Mouse (Mus musculus) natural killer cell, adult 2 months (primary cell): ENCODE results near the gene Catsperd.
"Not testable (repeated sequence)": the region's sequence is repeated elsewhere in the genome, so short reads cannot be mapped to it uniquely, and the experiment has no call there.

Experiments used
- DNase-seq, 2 experiments: peaks; one replicate each; pipeline ENCODE4 v3.0.0; 2022; ENCODE audit warnings: low spot score in 2 of 2

Gene Catsperd

DNA sequence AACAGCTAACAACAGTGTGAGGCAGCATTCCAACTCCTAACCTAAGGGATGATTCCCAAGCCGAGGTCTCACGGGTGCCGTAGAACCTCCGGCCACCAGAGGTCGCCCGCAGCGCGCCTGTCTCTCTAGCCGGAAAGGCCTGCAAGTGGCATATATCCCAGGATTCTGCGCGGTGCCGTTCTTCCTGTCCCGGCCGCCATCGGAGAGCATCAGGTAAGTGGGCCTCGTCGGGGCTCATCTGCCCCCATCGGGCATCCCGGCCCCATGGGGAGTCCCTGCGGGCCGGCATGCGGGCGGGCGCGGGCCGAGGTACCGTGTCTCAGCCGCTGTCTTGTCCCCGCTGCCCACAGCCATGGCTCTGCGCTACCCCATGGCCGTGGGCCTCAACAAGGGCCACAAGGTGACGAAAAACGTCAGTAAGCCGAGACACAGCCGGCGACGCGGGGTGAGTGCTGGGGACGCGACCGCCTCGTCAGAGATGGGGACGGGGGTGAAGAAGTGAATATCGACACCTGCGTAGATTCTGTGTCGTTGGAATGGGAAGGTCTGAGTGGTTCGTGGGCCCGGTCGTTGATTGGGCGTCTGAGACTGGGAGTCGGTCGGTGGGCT lies 14.6 kb upstream of the Catsperd start, which contains the start of gene Rpl36:
TSS of gene Rpl36 (plus strand) at position 181 of the 609 bp plus-strand sequence.
- DNase-seq, result peak; percentile 87 to 91

- DNase-seq, result not testable (repeated sequence)
Measured at GRCm38 (mm10) chr17:56613893-56614292, 14.1 kb upstream of the Catsperd start.

DNA sequence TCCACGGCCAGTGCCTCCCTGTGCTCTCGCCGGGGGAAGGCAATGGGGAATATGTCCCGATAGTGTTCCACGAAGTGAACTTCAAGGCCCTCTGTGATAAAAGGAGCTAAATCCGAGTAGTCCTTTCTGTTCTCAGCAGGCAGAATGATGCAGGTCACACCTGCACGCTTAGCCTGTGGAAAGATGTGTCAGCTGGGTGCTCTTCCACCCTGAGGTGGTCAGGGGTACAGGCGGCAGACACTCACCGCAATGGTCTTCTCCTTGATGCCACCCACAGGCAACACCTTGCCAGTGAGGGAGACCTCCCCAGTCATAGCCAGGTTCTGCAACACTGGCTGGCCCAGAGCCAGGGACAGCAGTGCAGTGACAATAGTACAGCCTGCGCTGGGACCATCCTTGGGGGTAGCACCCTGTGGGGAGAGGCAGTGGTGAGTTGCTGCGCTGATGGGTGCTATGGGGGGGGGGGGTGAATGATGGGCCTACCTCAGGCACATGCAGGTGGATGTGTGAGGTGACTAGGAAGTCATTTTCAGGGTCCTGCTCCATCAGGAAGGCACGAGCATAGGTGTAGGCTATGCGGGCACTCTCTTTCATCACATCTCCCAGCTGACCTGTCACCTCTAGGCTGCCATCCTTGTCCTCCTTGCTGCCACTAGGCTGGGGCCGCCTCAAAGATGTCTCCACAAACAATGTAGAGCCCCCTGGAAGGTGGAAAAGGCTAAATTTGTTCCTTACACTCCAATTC lies 13.4 kb upstream of the Catsperd start:
- no peak for DNase-seq

DNA sequence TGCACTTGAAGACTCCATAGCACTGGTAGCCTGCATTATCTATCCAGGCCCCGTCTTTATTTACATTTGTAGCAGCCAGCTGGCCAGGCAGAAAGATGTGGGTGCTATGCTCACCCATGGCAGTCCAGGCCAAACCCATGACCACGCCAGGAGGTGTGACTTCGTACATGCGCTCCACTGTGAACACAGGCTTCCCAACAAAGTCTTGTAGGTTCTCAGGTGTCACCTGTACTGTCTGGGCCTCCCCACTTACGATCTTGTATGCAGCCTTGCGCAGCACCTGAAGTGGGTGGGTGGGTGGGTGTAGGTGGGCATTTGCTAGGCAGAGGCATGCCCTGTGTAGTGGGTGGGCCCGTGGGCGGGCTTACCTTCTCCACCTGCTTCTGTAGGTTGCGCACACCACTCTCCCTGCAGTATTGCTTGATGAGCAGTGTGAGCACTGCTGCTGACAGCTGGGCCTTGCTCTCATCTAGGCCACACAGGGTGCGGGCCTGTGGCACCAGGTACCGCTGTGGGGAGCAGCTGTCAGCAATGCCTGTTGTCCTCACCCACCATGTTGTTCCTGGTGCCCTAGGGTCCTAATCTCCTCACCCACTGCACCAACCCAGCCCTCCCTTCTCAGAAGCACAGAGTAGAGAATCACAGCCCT lies 12.7 kb upstream of the Catsperd start:
- DNase-seq, result no peak

GRCm38 (mm10) chr17:56615792-56616191 lies 12.2 kb upstream of the Catsperd start:
- no peak for DNase-seq

DNA sequence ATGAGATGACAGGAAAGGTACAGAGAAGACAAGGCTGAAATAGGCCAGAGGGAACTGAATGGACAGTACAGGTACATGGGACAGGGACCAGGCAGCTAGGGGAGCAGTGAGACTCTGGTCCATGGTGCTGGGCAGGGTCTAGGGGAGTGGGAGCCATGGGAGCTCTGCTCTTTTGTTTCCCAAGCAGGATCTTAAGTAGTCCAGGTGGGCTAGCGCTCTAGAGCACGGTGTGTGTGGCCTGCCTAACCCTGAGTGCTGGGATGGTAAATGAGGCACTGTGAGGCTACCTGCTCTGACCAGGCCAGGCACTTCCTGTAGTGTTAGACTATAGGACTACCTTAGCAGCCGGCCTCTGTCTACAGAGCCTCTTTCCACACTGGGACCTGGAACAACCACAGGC lies 11.2 kb upstream of the Catsperd start:
- DNase-seq, result no peak

DNA sequence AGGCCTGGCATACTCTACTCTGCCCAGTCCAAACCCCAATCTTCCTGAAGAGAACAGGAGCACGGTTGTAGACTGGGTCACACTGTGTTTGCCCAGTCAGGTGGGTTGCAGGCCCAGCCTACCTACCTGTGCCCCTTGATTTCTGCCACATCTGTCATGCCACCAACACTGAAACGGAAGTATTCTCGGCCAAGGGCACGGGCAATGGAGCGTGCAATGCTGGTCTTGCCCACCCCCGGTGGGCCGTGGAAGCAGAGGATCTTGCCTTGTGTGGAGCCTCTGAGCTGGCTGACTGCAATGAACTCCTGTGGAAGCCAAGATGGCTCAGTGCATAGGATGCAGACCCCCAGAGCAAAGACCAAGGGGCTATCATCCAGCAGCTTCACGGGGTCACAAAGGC lies 10.3 kb upstream of the Catsperd start:
- no peak for DNase-seq

DNA sequence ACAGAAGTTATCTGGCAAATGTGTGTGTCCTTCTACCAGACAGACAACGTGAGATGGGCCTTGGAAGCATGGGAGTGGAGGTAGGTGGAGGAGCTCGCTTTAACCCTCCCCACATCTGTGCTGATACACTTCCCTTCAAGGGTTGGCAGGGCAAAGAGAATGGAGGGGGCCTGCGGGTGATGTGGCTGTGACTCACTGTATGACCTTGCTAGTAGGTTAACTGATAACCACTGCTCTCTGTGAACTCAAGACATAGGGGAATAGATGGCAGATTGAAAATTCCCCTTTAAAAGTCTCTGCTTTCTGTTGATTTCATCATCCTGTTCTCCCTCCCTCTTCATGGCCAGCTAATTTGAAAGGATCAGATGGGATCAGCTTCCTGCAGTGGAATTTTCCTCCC lies 2.4 kb upstream of the Catsperd start:
- no peak for DNase-seq

- no peak for DNase-seq
Measured at GRCm38 (mm10) chr17:56626260-56626659, 1.7 kb upstream of the Catsperd start.

GRCm38 (mm10) chr17:56626754-56627470 lies 1.0 kb upstream of the Catsperd start, which contains the start of gene Lonp1:
TSS of gene Lonp1 (minus strand) at chr17:56626887.
- peak; percentile 94 to 97 for DNase-seq

DNA sequence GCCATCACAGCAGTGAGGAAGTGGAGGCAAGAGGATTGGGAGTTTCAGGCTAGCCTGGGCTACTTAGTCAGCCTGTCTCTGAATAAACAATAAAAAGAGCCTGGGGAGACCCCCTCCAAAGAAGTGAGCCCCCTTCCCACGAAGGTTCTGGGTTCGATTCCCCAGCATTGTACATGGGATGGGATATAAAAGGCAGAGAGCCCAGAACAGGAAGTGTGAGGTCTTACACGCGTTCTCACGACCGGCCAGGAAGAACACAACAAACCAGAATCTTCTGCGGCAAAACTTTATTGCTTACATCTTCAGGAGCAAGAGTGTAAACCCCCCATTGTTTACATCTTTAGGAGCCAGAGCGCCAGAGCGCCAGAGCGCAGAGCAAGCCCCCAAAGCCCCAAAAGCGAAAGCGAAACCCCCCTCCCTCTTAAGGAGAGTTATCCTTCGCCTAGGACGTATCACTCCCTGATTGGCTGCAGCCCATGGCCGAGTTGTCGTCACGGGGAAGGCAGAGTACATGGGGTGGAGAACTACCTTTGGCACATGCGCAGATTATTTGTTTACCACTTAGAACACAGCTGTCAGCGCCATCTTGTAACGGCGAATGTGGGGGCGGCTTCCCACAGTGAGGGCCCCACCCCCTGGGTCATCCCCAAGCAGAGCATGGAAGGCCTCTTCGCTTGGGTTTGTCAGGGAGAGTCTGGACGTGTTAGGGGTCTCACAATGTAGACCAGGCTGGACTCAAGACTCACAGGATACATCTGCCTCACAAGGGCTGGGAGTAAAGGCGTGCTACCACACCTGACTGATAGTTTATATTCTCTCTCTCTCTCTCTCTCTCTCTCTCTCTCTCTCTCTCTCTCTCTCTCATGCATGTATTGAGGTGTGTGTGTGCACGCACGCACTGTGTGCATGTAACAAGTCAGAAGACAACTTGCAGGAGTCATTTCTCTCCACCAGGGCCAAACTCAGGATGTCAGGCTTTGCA lies 2.1 kb downstream of the Catsperd start:
- DNase-seq, result not testable (repeated sequence)

DNA sequence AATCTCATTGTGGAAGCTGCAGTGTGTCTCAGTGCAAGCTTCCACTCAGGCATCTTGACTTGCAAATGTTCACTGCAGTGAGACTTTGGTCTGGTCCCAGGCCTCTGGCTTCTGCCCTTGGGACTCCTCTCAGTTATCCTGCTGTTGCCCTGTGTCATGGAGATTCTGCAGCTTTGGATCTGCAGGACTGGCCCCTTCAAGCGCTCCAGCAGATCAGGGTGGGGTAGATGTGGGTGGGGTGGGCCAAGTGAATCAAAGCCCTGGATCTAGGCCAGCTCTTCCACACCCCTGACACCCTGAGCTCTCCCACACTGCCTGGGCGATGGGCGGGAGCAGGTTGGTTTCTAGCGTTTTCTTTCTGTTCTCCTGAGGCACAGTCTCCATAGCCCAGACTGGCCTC lies 3.9 kb downstream of the Catsperd start:
- no peak for DNase-seq

DNA sequence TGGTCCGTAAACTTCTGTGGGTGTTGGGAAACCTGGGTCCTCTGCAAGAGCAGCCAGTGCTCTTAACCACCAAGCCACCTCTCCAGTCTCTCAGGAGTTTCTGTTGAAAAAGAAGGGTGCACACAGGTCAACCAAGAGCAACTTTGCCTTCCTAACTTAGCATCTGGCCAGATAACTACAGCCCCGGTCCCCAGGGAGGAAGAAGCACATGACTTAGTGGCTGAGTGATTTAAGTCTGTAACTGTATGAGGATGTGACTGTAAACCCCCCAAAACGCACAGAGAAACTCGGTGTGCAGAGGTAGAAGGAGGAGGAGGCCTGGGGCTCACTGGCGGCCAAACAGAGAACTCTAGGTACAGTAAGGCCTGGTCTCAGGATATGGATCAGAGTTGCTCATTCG lies 6.1 kb downstream of the Catsperd start:
- peak in 1 of 2 experiments; percentile 64 for DNase-seq

DNA sequence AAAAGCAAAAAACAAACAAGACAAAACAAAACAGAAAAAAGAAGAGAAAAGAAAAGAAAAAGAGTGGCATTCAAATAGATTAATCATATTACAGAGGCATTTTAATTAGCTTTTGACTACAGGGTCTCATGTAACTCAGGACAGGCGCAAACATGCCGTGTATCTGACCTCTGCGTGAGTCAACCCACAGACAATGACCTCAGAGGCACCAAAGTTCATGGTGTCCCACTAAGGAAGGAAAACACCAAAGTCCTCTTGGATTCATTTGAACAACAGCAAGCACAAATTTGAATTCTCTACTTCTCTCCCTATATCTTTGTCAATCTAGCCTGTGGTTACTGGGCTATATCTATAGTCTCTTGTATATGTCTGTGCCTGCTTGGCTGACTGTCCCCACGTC lies 15.3 kb downstream of the Catsperd start:
- no peak for DNase-seq

DNA sequence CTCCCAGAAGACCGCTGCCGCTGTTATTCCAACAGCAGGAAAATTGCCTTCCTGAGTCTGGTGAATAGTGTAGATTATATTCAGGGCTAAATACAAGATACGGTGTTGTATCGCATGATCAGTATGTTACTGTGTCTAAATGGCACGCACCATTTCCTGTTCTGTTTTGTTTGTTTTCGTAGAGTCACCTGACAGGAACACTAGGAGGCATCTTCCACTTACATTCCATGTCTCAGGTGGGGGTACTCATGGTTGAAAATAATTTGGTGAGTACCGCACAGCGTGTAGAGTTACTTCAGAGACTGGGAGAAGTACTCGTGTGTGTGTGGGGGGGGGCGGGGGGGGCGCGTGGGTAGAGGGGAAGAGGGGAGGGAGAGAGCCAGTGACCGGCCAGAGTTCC lies 19.6 kb downstream of the Catsperd start:
- no peak for DNase-seq

- no peak for DNase-seq
Measured at GRCm38 (mm10) chr17:56651801-56652200, 23.9 kb downstream of the Catsperd start.

DNA sequence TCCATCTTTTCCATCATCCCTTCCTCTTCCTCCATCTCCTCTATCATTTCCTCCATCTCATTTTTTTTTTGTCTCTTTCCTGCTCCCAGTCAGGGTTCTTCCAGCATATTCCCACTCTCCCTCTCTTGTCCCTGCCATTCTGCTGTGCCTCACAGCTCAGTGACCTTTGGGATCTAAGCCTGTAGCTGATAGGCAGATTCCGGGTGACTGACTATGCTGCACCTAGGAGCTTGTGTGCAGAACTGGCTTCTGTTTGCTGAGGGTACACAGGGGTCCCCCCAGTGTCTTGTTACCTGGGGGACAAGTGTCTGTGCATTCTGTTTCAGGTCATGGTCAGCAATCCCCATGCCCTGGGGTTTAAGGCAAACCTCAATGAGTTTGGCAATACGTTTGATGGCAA lies 26.8 kb downstream of the Catsperd start:
- no peak for DNase-seq

DNA sequence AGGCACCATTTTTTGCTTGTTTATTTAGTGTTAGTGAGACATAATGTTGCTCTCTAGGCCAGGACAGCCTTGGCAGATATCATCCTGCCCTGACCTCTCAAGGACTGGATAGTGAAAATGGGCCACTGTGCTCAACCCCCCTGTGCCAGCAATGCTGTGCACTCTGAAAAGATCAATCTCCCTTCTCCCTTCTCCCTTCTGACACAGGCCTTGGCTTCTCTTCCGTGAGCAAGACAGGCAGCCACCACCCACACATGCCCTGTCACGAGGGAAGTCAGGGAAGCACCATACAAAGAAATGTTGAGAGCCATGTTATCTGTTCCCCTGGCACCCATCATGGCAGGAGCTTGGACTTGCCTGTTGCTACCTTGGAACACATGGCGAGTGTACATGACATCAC lies 27.4 kb downstream of the Catsperd start:
- DNase-seq, result no peak

DNA sequence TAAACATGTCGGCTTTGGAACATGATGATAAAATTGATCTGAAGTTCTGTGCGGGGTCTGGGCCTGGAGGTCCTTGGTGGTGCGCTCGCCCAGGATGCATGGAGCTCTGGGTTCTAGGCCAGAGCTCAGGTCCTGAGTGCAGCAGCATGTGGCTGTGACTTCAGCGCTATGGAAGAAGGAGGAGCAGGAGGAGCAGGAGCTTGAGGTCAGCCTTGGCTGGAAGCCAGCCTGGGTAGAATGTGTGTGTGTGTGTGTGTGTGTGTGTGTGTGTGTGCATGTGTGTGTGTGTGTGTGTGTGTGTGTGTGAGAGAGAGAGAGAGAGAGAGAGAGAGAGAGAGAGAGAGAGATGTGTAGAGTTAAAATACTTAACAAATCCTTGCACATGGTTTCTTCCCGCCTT lies 28.2 kb downstream of the Catsperd start:
- DNase-seq, result no peak

DNA sequence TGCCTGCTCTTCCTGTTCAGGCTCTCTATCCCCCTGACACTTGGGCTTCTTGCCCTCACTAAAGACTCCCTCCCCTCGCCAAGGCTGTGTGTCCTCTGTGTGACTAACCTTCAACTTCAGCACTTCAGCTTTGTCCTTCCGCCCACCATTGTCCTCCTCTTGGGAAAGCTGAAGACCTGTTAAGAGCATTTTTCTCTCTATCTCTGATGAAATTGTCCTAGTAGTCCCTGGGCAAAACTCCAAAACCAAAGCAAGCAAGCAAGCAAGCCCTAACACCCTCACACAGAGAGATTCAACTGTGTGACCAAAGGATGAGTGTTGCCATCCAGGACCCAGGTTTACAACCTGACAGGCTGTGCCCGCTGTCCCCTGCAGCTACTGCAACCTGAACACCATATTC lies 35.7 kb downstream of the Catsperd start:
- DNase-seq, result no peak

- no peak for DNase-seq
Measured at GRCm38 (mm10) chr17:56664333-56664732, 36.4 kb downstream of the Catsperd start.
